Mouse (Mus musculus): ENCODE results near the gene Trem2. TPM values are rescaled to one million over a fixed set of nuclear protein-coding genes. Genes with fewer than 3 reads are reported as not detected.

Trem2 gene
- polyA plus RNA-seq, 1 experiment, result 5.6 TPM

- TF ChIP-seq POLR2A (IDR thresholded peaks at IDR 0.05; ENCODE audit: borderline replicate concordance, extremely low read depth, insufficient read depth, insufficient read length, poor library complexity, severe bottlenecking), result no peak
- TF ChIP-seq CTCF (IDR thresholded peaks at IDR 0.05; ENCODE audit: borderline replicate concordance, extremely low read depth, insufficient read depth, insufficient read length), result no peak
- no peak for DNase-seq (ENCODE audit: low read depth)
These were observed 21.1 kb upstream of the Trem2 start for GRCm38 (mm10) chr17:48325093-48325492.

GRCm38 (mm10) chr17:48325638-48326037, 20.6 kb upstream of the Trem2 start:
- no peak for DNase-seq (ENCODE audit: low read depth)
- no peak for TF ChIP-seq CTCF (IDR thresholded peaks at IDR 0.05; ENCODE audit: borderline replicate concordance, extremely low read depth, insufficient read depth, insufficient read length)
- TF ChIP-seq POLR2A (IDR thresholded peaks at IDR 0.05; ENCODE audit: borderline replicate concordance, extremely low read depth, insufficient read depth, insufficient read length, poor library complexity, severe bottlenecking), result no peak

GRCm38 (mm10) chr17:48326656-48327055, 19.5 kb upstream of the Trem2 start:
- TF ChIP-seq CTCF (IDR thresholded peaks at IDR 0.05; ENCODE audit: borderline replicate concordance, extremely low read depth, insufficient read depth, insufficient read length) (no peak), POLR2A (IDR thresholded peaks at IDR 0.05; ENCODE audit: borderline replicate concordance, extremely low read depth, insufficient read depth, insufficient read length, poor library complexity, severe bottlenecking) (no peak)
- DNase-seq (ENCODE audit: low read depth), result no peak

- no peak for DNase-seq (ENCODE audit: low read depth)
- no peak for TF ChIP-seq POLR2A (IDR thresholded peaks at IDR 0.05; ENCODE audit: borderline replicate concordance, extremely low read depth, insufficient read depth, insufficient read length, poor library complexity, severe bottlenecking)
- TF ChIP-seq CTCF (IDR thresholded peaks at IDR 0.05; ENCODE audit: borderline replicate concordance, extremely low read depth, insufficient read depth, insufficient read length), result no peak
These were observed 13.7 kb upstream of the Trem2 start for GRCm38 (mm10) chr17:48332524-48332923.

GRCm38 (mm10) chr17:48334186-48334585, 12.0 kb upstream of the Trem2 start:
- no peak for TF ChIP-seq CTCF (IDR thresholded peaks at IDR 0.05; ENCODE audit: borderline replicate concordance, extremely low read depth, insufficient read depth, insufficient read length)

GRCm38 (mm10) chr17:48336857-48337256, 9.3 kb upstream of the Trem2 start:
- DNase-seq (ENCODE audit: low read depth), result peak; percentile 76
- TF ChIP-seq CTCF (IDR thresholded peaks at IDR 0.05; ENCODE audit: borderline replicate concordance, extremely low read depth, insufficient read depth, insufficient read length) (peak; percentile 89), POLR2A (IDR thresholded peaks at IDR 0.05; ENCODE audit: borderline replicate concordance, extremely low read depth, insufficient read depth, insufficient read length, poor library complexity, severe bottlenecking) (no peak)

More at GRCm38 (mm10) chr17:48334186-48334585, 12.0 kb upstream of the Trem2 start:
- no peak for DNase-seq (ENCODE audit: low read depth)

GRCm38 (mm10) chr17:48340267-48340666, 5.9 kb upstream of the Trem2 start:
- TF ChIP-seq CTCF (IDR thresholded peaks at IDR 0.05; ENCODE audit: borderline replicate concordance, extremely low read depth, insufficient read depth, insufficient read length) (no peak), POLR2A (IDR thresholded peaks at IDR 0.05; ENCODE audit: borderline replicate concordance, extremely low read depth, insufficient read depth, insufficient read length, poor library complexity, severe bottlenecking) (no peak)
- peak; percentile 22 for DNase-seq (ENCODE audit: low read depth)

- TF ChIP-seq POLR2A (IDR thresholded peaks at IDR 0.05; ENCODE audit: borderline replicate concordance, extremely low read depth, insufficient read depth, insufficient read length, poor library complexity, severe bottlenecking) (no peak), CTCF (IDR thresholded peaks at IDR 0.05; ENCODE audit: borderline replicate concordance, extremely low read depth, insufficient read depth, insufficient read length) (no peak)
- no peak for DNase-seq (ENCODE audit: low read depth)
These were observed 4.3 kb upstream of the Trem2 start for GRCm38 (mm10) chr17:48341947-48342346.

GRCm38 (mm10) chr17:48343065-48343464, 3.1 kb upstream of the Trem2 start:
- TF ChIP-seq POLR2A (IDR thresholded peaks at IDR 0.05; ENCODE audit: borderline replicate concordance, extremely low read depth, insufficient read depth, insufficient read length, poor library complexity, severe bottlenecking), result no peak
- no peak for TF ChIP-seq CTCF (IDR thresholded peaks at IDR 0.05; ENCODE audit: borderline replicate concordance, extremely low read depth, insufficient read depth, insufficient read length)
- DNase-seq (ENCODE audit: low read depth), result no peak

- no peak for DNase-seq (ENCODE audit: low read depth)
- no peak for TF ChIP-seq POLR2A (IDR thresholded peaks at IDR 0.05; ENCODE audit: borderline replicate concordance, extremely low read depth, insufficient read depth, insufficient read length, poor library complexity, severe bottlenecking)
- TF ChIP-seq CTCF (IDR thresholded peaks at IDR 0.05; ENCODE audit: borderline replicate concordance, extremely low read depth, insufficient read depth, insufficient read length), result no peak
These were observed 377 bp upstream of the Trem2 start for GRCm38 (mm10) chr17:48345824-48346223.

GRCm38 (mm10) chr17:48346834-48347233, 633 bp downstream of the Trem2 start:
- TF ChIP-seq POLR2A (IDR thresholded peaks at IDR 0.05; ENCODE audit: borderline replicate concordance, extremely low read depth, insufficient read depth, insufficient read length, poor library complexity, severe bottlenecking), result no peak
- TF ChIP-seq CTCF (IDR thresholded peaks at IDR 0.05; ENCODE audit: borderline replicate concordance, extremely low read depth, insufficient read depth, insufficient read length), result no peak
- no peak for DNase-seq (ENCODE audit: low read depth)

- no peak for DNase-seq (ENCODE audit: low read depth)
- TF ChIP-seq CTCF (IDR thresholded peaks at IDR 0.05; ENCODE audit: borderline replicate concordance, extremely low read depth, insufficient read depth, insufficient read length), result no peak
- TF ChIP-seq POLR2A (IDR thresholded peaks at IDR 0.05; ENCODE audit: borderline replicate concordance, extremely low read depth, insufficient read depth, insufficient read length, poor library complexity, severe bottlenecking), result no peak
These were observed 1.1 kb downstream of the Trem2 start for GRCm38 (mm10) chr17:48347287-48347686.

Data from brain, embryonic 14.5 days (tissue).